12 mouse cellular contexts compared by ENCODE assay signal in the genomic region with DNA sequence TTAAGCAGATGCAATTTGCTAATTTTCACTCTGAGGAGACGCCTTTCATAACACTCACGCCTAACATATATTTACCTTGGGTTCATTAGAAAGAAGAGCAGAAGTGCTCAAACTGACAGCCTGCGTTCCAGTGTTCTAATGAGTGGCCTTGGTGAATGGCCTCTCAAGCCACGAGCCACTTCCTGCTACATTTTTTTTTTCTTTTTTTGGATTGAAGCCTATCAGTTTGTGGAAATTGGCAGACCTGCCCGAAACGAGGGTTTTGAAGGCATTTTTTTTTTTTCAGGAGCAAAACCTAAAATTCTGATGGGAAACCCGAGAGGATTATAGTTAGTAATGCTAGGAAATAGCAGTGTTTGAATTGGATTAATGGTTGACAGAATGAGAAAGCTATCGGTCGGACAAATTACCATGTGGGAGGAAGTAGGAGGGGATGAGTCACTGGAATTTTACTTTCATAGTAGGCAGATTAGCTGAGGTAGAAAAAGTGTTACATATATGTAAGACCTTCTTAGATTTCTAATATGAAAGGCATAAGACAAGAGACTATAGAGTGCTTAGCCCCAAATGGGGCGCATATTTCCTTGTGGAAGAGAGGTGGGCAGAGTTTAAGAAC.
DNase-seq lines count a peak whose midpoint lies in the region; ATAC-seq and TF ChIP-seq lines count a peak whose summit lies in the region.
"Had no signal": no experiment of that assay in that cellular context is flagged by ENCODE, and none has a peak within 500 bp of the region (broad histone marks: within the 10 kb centered on the region; RNA-seq: fewer than 3 reads in every experiment).

No protein-coding gene starts in this region.

- no peak overlapping the region for H3K9ac ChIP-seq in heart, embryonic 16.5 days (ENCODE audit: low read length)
- H3K9ac ChIP-seq in liver, embryonic 14.5 days (replicated peaks) = no peak overlapping the region
- H3K9ac ChIP-seq in midbrain, postnatal 0 days (replicated peaks; ENCODE audit: low read length, poor library complexity, severe bottlenecking) = no peak overlapping the region
- H3K9ac ChIP-seq in midbrain, embryonic 16.5 days (ENCODE audit: low read depth, low read length) = no peak overlapping the region
- H3K9ac ChIP-seq: embryonic facial prominence, embryonic 13.5 days; limb, embryonic 15.5 days had no signal

- TF ChIP-seq CTCF in liver, embryonic 14.5 days (IDR thresholded peaks at IDR 0.05; ENCODE audit: low read depth) = no peak
- no peak for TF ChIP-seq CTCF in midbrain, postnatal 0 days (IDR thresholded peaks at IDR 0.05)

- WGBS in heart, embryonic 16.5 days = 48% methylated on average over 10 of the region's 10 CpGs
- WGBS in liver, embryonic 14.5 days (ENCODE audit: insufficient replicate concordance) = 18% methylated on average over 10 of the region's 10 CpGs
- WGBS in midbrain, postnatal 0 days = 68% methylated on average over 10 of the region's 10 CpGs
- 75% methylated on average over 10 of the region's 10 CpGs for WGBS in midbrain, embryonic 16.5 days

- DNase-seq in heart, adult 18-20 months = no peak
- peak; percentile 26 for DNase-seq in MEL-GATA-1-ER (ENCODE audit: extremely low read depth, low read depth)
- no peak for DNase-seq in liver, embryonic 14.5 days (ENCODE audit: low read depth in 3 of 3, low spot score in 3 of 3)
- no peak for DNase-seq in midbrain, postnatal 0 days (ENCODE audit: low spot score)
- DNase-seq: cerebellum, postnatal 10 days had no signal

- no peaks in the 10 kb centered on the region for H3K27me3 ChIP-seq in heart, embryonic 16.5 days (ENCODE audit: control insufficient read depth, insufficient read depth, low read length)
- H3K27me3 ChIP-seq in liver, embryonic 14.5 days (ENCODE audit: control insufficient read depth, insufficient read depth, low read length) = no peaks in the 10 kb centered on the region
- no peaks in the 10 kb centered on the region for H3K27me3 ChIP-seq in midbrain, postnatal 0 days (ENCODE audit: insufficient read depth, low read length)
- no peaks in the 10 kb centered on the region for H3K27me3 ChIP-seq in midbrain, embryonic 16.5 days (ENCODE audit: control insufficient read depth, insufficient read depth, low read depth, low read length)
- H3K27me3 ChIP-seq: limb, embryonic 15.5 days had no signal

- peak overlapping the region; percentile 38 for H3K4me2 ChIP-seq in heart, embryonic 16.5 days (ENCODE audit: low read depth, low read length)
- H3K4me2 ChIP-seq in liver, embryonic 14.5 days (ENCODE audit: low read depth) = peak overlapping the region; percentile 8
- H3K4me2 ChIP-seq in midbrain, postnatal 0 days (ENCODE audit: low read depth, low read length, poor library complexity, severe bottlenecking) = no peak overlapping the region
- no peak overlapping the region for H3K4me2 ChIP-seq in midbrain, embryonic 16.5 days (ENCODE audit: low read length)
- H3K4me2 ChIP-seq: embryonic facial prominence, embryonic 13.5 days; limb, embryonic 15.5 days had no signal

- peak overlapping the region; percentile 10; the same call in 1 of the 2 replicates for H3K4me3 ChIP-seq in heart, embryonic 16.5 days (ENCODE audit: low read length)
- no peak overlapping the region for H3K4me3 ChIP-seq in liver, embryonic 14.5 days (ENCODE audit: insufficient read depth in 1 of 2, low read depth in 2 of 2, low read length in 2 of 2)
- no peak overlapping the region for H3K4me3 ChIP-seq in midbrain, postnatal 0 days (ENCODE audit: low read depth, low read length)
- no peak overlapping the region for H3K4me3 ChIP-seq in midbrain, embryonic 16.5 days (ENCODE audit: low read depth, low read length)
- H3K4me3 ChIP-seq: embryonic facial prominence, embryonic 13.5 days; limb, embryonic 15.5 days had no signal

- ATAC-seq in heart, embryonic 16.5 days (replicated peaks; ENCODE audit: extremely low read depth, insufficient read depth, low FRiP score) = no peak
- ATAC-seq in liver, embryonic 14.5 days (ENCODE audit: insufficient read depth) = no peak
- peak; percentile 77 for ATAC-seq in megakaryocyte-erythroid progenitor cell, adult 5-6 weeks (replicated peaks; ENCODE audit: low FRiP score, low TSS enrichment, poor library complexity, severe bottlenecking)
- no peak for ATAC-seq in erythroid progenitor cell, adult 5-6 weeks (replicated peaks; ENCODE audit: low FRiP score, poor library complexity, severe bottlenecking)
- no peak for ATAC-seq in midbrain, postnatal 0 days (ENCODE audit: low FRiP score)
- no peak for ATAC-seq in midbrain, embryonic 16.5 days
- ATAC-seq: inflammation-experienced regulatory T-cells, adult 6 months had no signal

- H3K27ac ChIP-seq in heart, embryonic 16.5 days (ENCODE audit: low read length) = no peak overlapping the region
- no peak overlapping the region for H3K27ac ChIP-seq in liver, embryonic 14.5 days
- H3K27ac ChIP-seq in midbrain, postnatal 0 days (ENCODE audit: low read depth, low read length) = no peak overlapping the region
- H3K27ac ChIP-seq in midbrain, embryonic 16.5 days (ENCODE audit: low read length) = no peak overlapping the region
- H3K27ac ChIP-seq: embryonic facial prominence, embryonic 13.5 days; limb, embryonic 15.5 days had no signal

- TF ChIP-seq EP300 in liver, embryonic 14.5 days (IDR thresholded peaks at IDR 0.05; ENCODE audit: low read depth) = no peak

- H3K4me1 ChIP-seq in heart, embryonic 16.5 days (ENCODE audit: control insufficient read depth, insufficient read depth, low read length) = no peaks in the 10 kb centered on the region
- no peaks in the 10 kb centered on the region for H3K4me1 ChIP-seq in liver, embryonic 14.5 days (replicated peaks; ENCODE audit: control insufficient read depth in 2 of 2, insufficient read depth in 2 of 2, low read length in 1 of 2)
- 0 out of 2 replicates have a peak, but pooled peaks cover 3% of the 10 kb centered on the region for H3K4me1 ChIP-seq in midbrain, postnatal 0 days (ENCODE audit: insufficient read depth, low read length)
- H3K4me1 ChIP-seq in midbrain, embryonic 16.5 days (ENCODE audit: control insufficient read depth, insufficient read depth, low read length) = peaks cover 6% of the 10 kb centered on the region
- H3K4me1 ChIP-seq: embryonic facial prominence, embryonic 13.5 days; limb, embryonic 15.5 days had no signal

- H3K36me3 ChIP-seq in heart, embryonic 16.5 days (ENCODE audit: control insufficient read depth, insufficient read depth) = no peaks in the 10 kb centered on the region
- no peaks in the 10 kb centered on the region for H3K36me3 ChIP-seq in liver, embryonic 14.5 days (replicated peaks; ENCODE audit: control insufficient read depth, insufficient read depth, low read depth)
- H3K36me3 ChIP-seq in midbrain, postnatal 0 days (ENCODE audit: insufficient read depth, low read length) = no peaks in the 10 kb centered on the region
- H3K36me3 ChIP-seq in midbrain, embryonic 16.5 days (ENCODE audit: control insufficient read depth, insufficient read depth, low read length) = no peaks in the 10 kb centered on the region
- H3K36me3 ChIP-seq: embryonic facial prominence, embryonic 13.5 days; limb, embryonic 15.5 days had no signal

- H3K9me3 ChIP-seq in heart, embryonic 16.5 days (replicated peaks; ENCODE audit: control insufficient read depth, low read length) = no peaks in the 10 kb centered on the region
- H3K9me3 ChIP-seq in liver, embryonic 14.5 days (ENCODE audit: control insufficient read depth, low read length) = no peaks in the 10 kb centered on the region
- H3K9me3 ChIP-seq in midbrain, postnatal 0 days (ENCODE audit: low read length) = no peaks in the 10 kb centered on the region
- H3K9me3 ChIP-seq in midbrain, embryonic 16.5 days (replicated peaks; ENCODE audit: control insufficient read depth, low read length, poor library complexity, severe bottlenecking) = no peaks in the 10 kb centered on the region
- H3K9me3 ChIP-seq: embryonic facial prominence, embryonic 13.5 days; limb, embryonic 15.5 days had no signal

Comparison
In these comparisons a context has a peak if more than half of its experiments do, and no peak if none do; other contexts are left out.
1. H3K4me2 ChIP-seq: peak in heart, embryonic 16.5 days (single experiment) and liver, embryonic 14.5 days (single experiment); none in midbrain, postnatal 0 days (single experiment) and midbrain, embryonic 16.5 days (single experiment).